Mouse (Mus musculus) neural tube, embryonic 11.5 days (tissue): ENCODE results near the gene Slc27a1. TPM values are rescaled to one million over a fixed set of nuclear protein-coding genes. Genes with fewer than 3 reads are reported as not detected.

Experiments used
- ATAC-seq: fragments of 200-750 bp; cut with Nextera tagmentation; 2 replicates; pipeline ENCODE4 v1.8.0; 2017; ENCODE audit warnings: moderate number of reproducible peaks, mild to moderate bottlenecking, moderate TSS enrichment, moderate library complexity; ENCODE audit not compliant: insufficient read depth, low FRiP score, low TSS enrichment
- DNase-seq: peaks from one replicate; pipeline ENCODE4 v3.0.0-alpha.2; 2015; ENCODE audit warnings: low spot score
- H3K27ac ChIP-seq: fragments of 300-500 bp; sonication (generic); 2 replicates; pipeline ENCODE4 v1.5.1; 2014; ENCODE audit warnings: low read depth, mild to moderate bottlenecking, low read length
- H3K27me3 ChIP-seq: fragments of 300-500 bp; sonication (generic); 2 replicates; pipeline ENCODE4 v1.6.1; 2014; ENCODE audit warnings: mild to moderate bottlenecking, low read length, mixed read lengths; ENCODE audit not compliant: control insufficient read depth, insufficient read depth
- H3K36me3 ChIP-seq: fragments of 300-500 bp; sonication (generic); 2 replicates; pipeline ENCODE4 v1.6.1; 2014; ENCODE audit warnings: mild to moderate bottlenecking, low read length, moderate library complexity, mixed read lengths; ENCODE audit not compliant: control insufficient read depth, insufficient read depth
- H3K4me1 ChIP-seq: fragments of 300-500 bp; sonication (generic); 2 replicates; pipeline ENCODE4 v1.6.1; 2014; ENCODE audit warnings: low read length, mixed read lengths; ENCODE audit not compliant: control insufficient read depth, insufficient read depth
- H3K4me2 ChIP-seq: fragments of 300-500 bp; sonication (generic); 2 replicates; pipeline ENCODE4 v1.6.1; 2014; ENCODE audit warnings: low read depth, mild to moderate bottlenecking, moderate library complexity
- H3K4me3 ChIP-seq: fragments of 300-500 bp; sonication (generic); 2 replicates; pipeline ENCODE4 v1.5.1; 2014; ENCODE audit warnings: low read depth, low read length
- H3K9ac ChIP-seq: fragments of 300-500 bp; sonication (generic); 2 replicates; pipeline ENCODE4 v1.6.1; 2014; ENCODE audit warnings: mild to moderate bottlenecking, low read length
- H3K9me3 ChIP-seq: fragments of 300-500 bp; sonication (generic); 2 replicates; pipeline ENCODE4 v1.6.1; 2016; ENCODE audit warnings: low read length; ENCODE audit not compliant: control insufficient read depth
- WGBS: fragments of 180-500 bp; shearing (Covaris S2); extraction: QIAGEN DNeasy Blood & Tissue Kit; methylation state at CpG from one replicate; pipeline ENCODE4 v1.1.7; 2014; 5-methylcytosine and 5-hydroxymethylcytosine counted together
- polyA plus RNA-seq: library from polyadenylated mRNA; unstranded; fragments of >200 nt; fragmentation: Nextera tagmentation; extraction: Ambion mirVana; gene quantifications from 2 replicates; pipeline ENCODE4 v1.2.1, GENCODE M21; 2014

Slc27a1 gene
- polyA plus RNA-seq, 1 experiment from 2014 or later = 10.5 TPM

- H3K4me2 ChIP-seq = no peak overlapping the region
- no peak overlapping the region for H3K27ac ChIP-seq
- 3% methylated on average over 15 of the region's 15 CpGs for WGBS
- H3K4me1 ChIP-seq = peaks cover 4% of the 10 kb centered on the region; the same call in 1 of the 2 replicates
- H3K9ac ChIP-seq = no peak overlapping the region
- DNase-seq = peak; percentile 87
- H3K36me3 ChIP-seq = no peaks in the 10 kb centered on the region
- no peak overlapping the region for H3K4me3 ChIP-seq
- no peak for ATAC-seq
- 0 out of 2 replicates have a peak, but pooled peaks cover 3% of the 10 kb centered on the region for H3K9me3 ChIP-seq
- H3K27me3 ChIP-seq = peaks cover 67% of the 10 kb centered on the region
Observed at GRCm38 (mm10) chr8:71561401-71561800, 7.3 kb upstream of the Slc27a1 start.

GRCm38 (mm10) chr8:71562751-71563150 is 5.9 kb upstream of the Slc27a1 start:
- H3K27ac ChIP-seq = no peak overlapping the region
- H3K27me3 ChIP-seq = peaks cover 54% of the 10 kb centered on the region
- no peak overlapping the region for H3K9ac ChIP-seq
- 0 out of 2 replicates have a peak, but pooled peaks cover 3% of the 10 kb centered on the region for H3K9me3 ChIP-seq
- no peak overlapping the region for H3K4me3 ChIP-seq
- ATAC-seq (peak; percentile 27; the same call in 1 of the 2 replicates), DNase-seq (peak; percentile 71)
- H3K36me3 ChIP-seq = no peaks in the 10 kb centered on the region
- peaks cover 4% of the 10 kb centered on the region; the same call in 1 of the 2 replicates for H3K4me1 ChIP-seq
- H3K4me2 ChIP-seq = peak overlapping the region; percentile 2; the same call in 1 of the 2 replicates
- WGBS = under 1% methylated on average over 33 of the region's 33 CpGs

- peaks cover 47% of the 10 kb centered on the region for H3K27me3 ChIP-seq
- 0 out of 2 replicates have a peak, but pooled peaks cover 3% of the 10 kb centered on the region for H3K9me3 ChIP-seq
- H3K4me3 ChIP-seq = no peak overlapping the region
- no peaks in the 10 kb centered on the region for H3K36me3 ChIP-seq
- no peak overlapping the region for H3K9ac ChIP-seq
- DNase-seq (no peak), ATAC-seq (no peak)
- H3K27ac ChIP-seq = no peak overlapping the region
- H3K4me1 ChIP-seq = no peaks in the 10 kb centered on the region
- WGBS = 91% methylated on average over 4 of the region's 4 CpGs
- no peak overlapping the region for H3K4me2 ChIP-seq
Observed at GRCm38 (mm10) chr8:71563992-71564391, 4.7 kb upstream of the Slc27a1 start.

GRCm38 (mm10) chr8:71566501-71566900 is 2.2 kb upstream of the Slc27a1 start, which contains the start of gene Nxnl1:
Gene Nxnl1 (minus strand): TSS chr8:71566601.
- Histone ChIP-seq H3K4me2 (no peak within 1 kb of the TSS), H3K9ac (no peak within 1 kb of the TSS), H3K36me3 (no peaks in the 10 kb centered on the region), H3K4me3 (no peak within 1 kb of the TSS), H3K9me3 (0 out of 2 replicates have a peak, but pooled peaks cover 3% of the 10 kb centered on the region), H3K4me1 (peaks cover 9% of the 10 kb centered on the region; the same call in 1 of the 2 replicates), H3K27me3 (peaks cover 29% of the 10 kb centered on the region), H3K27ac (no peak within 1 kb of the TSS)
- WGBS = 77% methylated on average over 3 of the region's 3 CpGs
- ATAC-seq (no peak), DNase-seq (no peak)

GRCm38 (mm10) chr8:71567587-71567986 is 1.1 kb upstream of the Slc27a1 start:
- Histone ChIP-seq H3K36me3 (no peaks in the 10 kb centered on the region), H3K27ac (no peak overlapping the region), H3K4me3 (no peak overlapping the region), H3K4me1 (peaks cover 9% of the 10 kb centered on the region; the same call in 1 of the 2 replicates), H3K4me2 (no peak overlapping the region), H3K9me3 (0 out of 2 replicates have a peak, but pooled peaks cover 3% of the 10 kb centered on the region), H3K9ac (no peak overlapping the region), H3K27me3 (peaks cover 18% of the 10 kb centered on the region)
- 75% methylated on average over 7 of the region's 7 CpGs for WGBS
- no peak for ATAC-seq
- DNase-seq = no peak

DNA sequence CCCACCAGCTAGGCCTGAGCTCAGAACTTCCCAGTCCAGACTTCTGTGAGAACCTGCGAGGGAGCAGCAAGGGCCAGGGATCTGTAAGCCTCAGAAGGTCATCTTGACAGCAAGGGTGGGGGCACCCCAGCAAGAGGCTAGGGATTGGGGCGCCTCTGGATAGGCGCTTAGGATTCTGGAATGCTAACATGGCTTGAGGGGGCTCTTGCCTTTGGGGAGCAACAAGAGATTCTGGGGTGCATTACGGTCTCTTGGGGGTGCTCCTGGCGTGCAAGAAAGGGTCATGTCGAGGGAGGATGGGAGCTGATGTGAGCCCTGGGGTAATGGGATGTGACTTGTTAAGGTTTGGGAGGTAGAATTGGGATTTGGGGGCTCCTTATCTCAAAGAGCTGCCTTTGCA is 259 bp downstream of the Slc27a1 start:
- Histone ChIP-seq H3K4me3 (peak overlapping the region; percentile 67), H3K4me1 (peaks cover 9% of the 10 kb centered on the region; the same call in 1 of the 2 replicates), H3K27ac (no peak overlapping the region), H3K36me3 (no peaks in the 10 kb centered on the region), H3K4me2 (peak overlapping the region; percentile 87), H3K9me3 (0 out of 2 replicates have a peak, but pooled peaks cover 3% of the 10 kb centered on the region), H3K27me3 (peaks cover 9% of the 10 kb centered on the region), H3K9ac (no peak overlapping the region; the same call in 1 of the 2 replicates)
- ATAC-seq = no peak
- 27% methylated on average over 6 of the region's 6 CpGs for WGBS
- no peak for DNase-seq

DNA sequence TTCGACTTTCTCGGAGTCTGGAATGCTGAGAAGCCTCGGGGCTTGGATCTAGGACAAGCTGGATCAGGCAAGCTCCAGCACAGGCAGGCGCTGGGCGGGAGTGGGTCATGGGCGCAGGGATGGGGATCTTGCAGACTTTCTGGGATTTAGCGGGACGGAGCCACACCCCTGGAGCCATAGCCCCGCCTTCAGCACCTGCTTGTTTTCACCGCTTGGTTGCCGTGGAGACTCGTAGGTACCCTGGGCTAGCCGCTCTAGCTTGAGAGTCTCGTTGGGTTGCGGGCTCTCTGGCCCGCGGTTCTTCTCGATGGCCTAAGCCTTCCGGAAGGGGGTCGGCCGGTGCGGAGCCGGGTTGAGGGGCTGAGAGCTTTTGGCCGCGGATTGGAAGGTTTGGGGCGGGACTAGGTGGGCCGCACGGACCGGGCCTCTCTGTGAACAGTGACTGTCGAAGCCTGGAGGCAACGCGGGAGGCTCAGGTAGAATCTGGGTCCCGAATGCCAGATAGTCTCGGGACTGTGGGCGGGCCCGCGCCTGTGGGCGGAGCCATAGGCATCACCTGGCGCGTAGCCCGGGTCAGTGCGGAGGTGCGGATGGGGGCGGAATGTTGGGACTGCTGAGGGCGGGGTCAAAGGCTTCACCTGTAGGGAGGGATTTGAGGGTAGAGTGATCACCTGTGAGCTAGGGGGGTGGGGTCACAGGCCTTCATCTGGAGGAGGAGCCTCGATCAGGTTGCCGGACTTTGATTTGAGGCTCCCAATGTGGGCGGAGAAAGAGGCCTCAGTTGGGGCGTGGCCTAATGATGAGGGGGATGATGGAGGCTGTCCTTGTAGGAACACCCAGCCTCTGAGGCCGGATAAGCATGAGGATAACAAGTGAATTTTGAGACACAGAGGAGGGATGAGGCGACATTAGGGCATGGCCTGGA is 946 bp downstream of the Slc27a1 start:
- WGBS = under 1% methylated on average over 51 of the region's 51 CpGs
- Histone ChIP-seq H3K9ac (peak overlapping the region; percentile 51), H3K36me3 (no peaks in the 10 kb centered on the region), H3K27ac (0 out of 2 replicates have a peak overlapping the region, but pooled peaks have one; percentile 14), H3K4me2 (peak overlapping the region; percentile 87), H3K4me1 (peaks cover 9% of the 10 kb centered on the region; the same call in 1 of the 2 replicates), H3K9me3 (no peaks in the 10 kb centered on the region), H3K4me3 (peak overlapping the region; percentile 67), H3K27me3 (peaks cover 9% of the 10 kb centered on the region)
- DNase-seq (peak; percentile 90), ATAC-seq (peak; percentile 87)

- Histone ChIP-seq H3K4me3 (peak overlapping the region; percentile 67), H3K9ac (peak overlapping the region; percentile 51), H3K4me2 (peak overlapping the region; percentile 87), H3K27me3 (peaks cover 9% of the 10 kb centered on the region), H3K36me3 (no peaks in the 10 kb centered on the region), H3K27ac (0 out of 2 replicates have a peak overlapping the region, but pooled peaks have one; percentile 14), H3K9me3 (no peaks in the 10 kb centered on the region), H3K4me1 (peaks cover 9% of the 10 kb centered on the region; the same call in 1 of the 2 replicates)
- WGBS = under 1% methylated on average over 41 of the region's 41 CpGs
- DNase-seq (peak; percentile 85), ATAC-seq (peak; percentile 84)
Observed at GRCm38 (mm10) chr8:71570291-71570954, 1.7 kb downstream of the Slc27a1 start.
